Mouse (Mus musculus) heart, embryonic 13.5 days (tissue): ENCODE data around the gene Sun5. TPM values are rescaled to one million over a fixed set of nuclear protein-coding genes. Genes with fewer than 3 reads are reported as not detected.

Source experiments
- ATAC-seq: fragments of 200-750 bp; cut with Nextera tagmentation; 2 replicates; pipeline ENCODE4 v1.8.0; 2017; ENCODE audit warnings: moderate TSS enrichment; ENCODE audit not compliant: insufficient number of reproducible peaks, low FRiP score, low TSS enrichment; ENCODE audit errors: extremely low read depth
- H3K27ac ChIP-seq: fragments of 300-500 bp; sonication (generic); replicated peaks from 2 replicates; pipeline ENCODE4 v1.5.1; 2015; ENCODE audit warnings: moderate library complexity, mild to moderate bottlenecking, inconsistent platforms
- H3K27me3 ChIP-seq: fragments of 300-500 bp; sonication (generic); replicated peaks from 2 replicates; pipeline ENCODE4 v1.6.1; 2015; ENCODE audit warnings: mild to moderate bottlenecking, inconsistent platforms
- H3K36me3 ChIP-seq: fragments of 300-500 bp; sonication (generic); 2 replicates; pipeline ENCODE4 v1.6.1; 2015; ENCODE audit warnings: mild to moderate bottlenecking, inconsistent platforms
- H3K4me1 ChIP-seq: fragments of 300-500 bp; sonication (generic); 2 replicates; pipeline ENCODE4 v1.6.1; 2015; ENCODE audit warnings: inconsistent platforms
- H3K4me2 ChIP-seq: fragments of 300-500 bp; sonication (generic); 2 replicates; pipeline ENCODE4 v1.6.1; 2015; ENCODE audit warnings: inconsistent platforms, mild to moderate bottlenecking, moderate library complexity
- H3K4me3 ChIP-seq: fragments of 300-500 bp; sonication (generic); 2 replicates; pipeline ENCODE4 v1.5.1; 2015; ENCODE audit warnings: moderate library complexity, mild to moderate bottlenecking, inconsistent platforms
- H3K9ac ChIP-seq: fragments of 300-500 bp; sonication (generic); 2 replicates; pipeline ENCODE4 v1.6.1; 2015; ENCODE audit warnings: inconsistent platforms, mild to moderate bottlenecking, moderate library complexity
- H3K9me3 ChIP-seq: fragments of 300-500 bp; sonication (generic); 2 replicates; pipeline ENCODE4 v1.6.1; 2016; ENCODE audit warnings: inconsistent platforms
- WGBS: fragments of 180-500 bp; shearing (Covaris S2); methylation state at CpG from one replicate; pipeline ENCODE4 v1.1.7; 2015; ENCODE audit warnings: mixed read lengths; 5-methylcytosine and 5-hydroxymethylcytosine counted together
- polyA plus RNA-seq: library from polyadenylated mRNA; unstranded; fragments of >200 nt; fragmentation: Nextera tagmentation; extraction: Ambion mirVana; gene quantifications from 2 replicates; pipeline ENCODE4 v1.2.1, GENCODE M21; 2015

Gene Sun5
- not detected in 2 replicates for polyA plus RNA-seq

- Histone ChIP-seq H3K27me3 (no peaks in the 10 kb centered on the region), H3K36me3 (no peaks in the 10 kb centered on the region), H3K9me3 (no peaks in the 10 kb centered on the region), H3K4me2 (no peak within 1 kb of the TSS), H3K4me1 (no peaks in the 10 kb centered on the region), H3K4me3 (no peak within 1 kb of the TSS), H3K27ac (no peak within 1 kb of the TSS), H3K9ac (no peak within 1 kb of the TSS)
- 72% methylated on average over 4 of the region's 4 CpGs for WGBS
- no peak for ATAC-seq
Measured at GRCm38 (mm10) chr2:153870984-153871383, at the start of gene Sun5. Gene Sun5 (minus strand): TSS chr2:153871084.

DNA sequence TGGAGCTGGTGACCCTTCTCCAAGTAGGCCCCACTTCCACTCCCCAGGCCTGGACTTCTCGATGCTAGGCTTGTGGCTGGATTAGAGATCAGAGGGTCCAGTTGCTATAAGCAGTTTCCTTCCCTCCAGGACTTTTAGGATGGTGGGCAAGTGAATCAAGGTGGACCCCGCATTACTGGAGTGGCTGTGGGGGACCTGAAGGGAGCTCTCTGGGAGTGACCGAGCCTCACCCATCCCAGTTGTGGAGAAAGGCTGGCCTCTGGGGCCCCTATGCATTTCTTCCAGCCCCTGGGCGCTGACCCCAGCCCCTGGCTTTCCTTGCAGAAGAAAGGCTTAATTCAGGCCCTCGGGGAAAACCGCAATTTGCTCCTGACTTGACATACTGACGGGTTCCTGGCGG lies 47.0 kb upstream of the Sun5 start, which contains the start of gene Bpifb3:
TSS of gene Bpifb3 (plus strand) at position 301 of the 400 bp plus-strand sequence.
- H3K27me3 ChIP-seq = peaks cover 13% of the 10 kb centered on the region; the same call in 1 of the 2 replicates
- 74% methylated on average over 8 of the region's 8 CpGs for WGBS
- H3K4me3 ChIP-seq = no peak within 1 kb of the TSS
- H3K27ac ChIP-seq = no peak within 1 kb of the TSS
- no peaks in the 10 kb centered on the region for H3K36me3 ChIP-seq
- no peak within 1 kb of the TSS for H3K4me2 ChIP-seq
- H3K4me1 ChIP-seq = 0 out of 2 replicates have a peak, but pooled peaks cover 4% of the 10 kb centered on the region
- no peak within 1 kb of the TSS for H3K9ac ChIP-seq
- H3K9me3 ChIP-seq = no peaks in the 10 kb centered on the region
- ATAC-seq = no peak

DNA sequence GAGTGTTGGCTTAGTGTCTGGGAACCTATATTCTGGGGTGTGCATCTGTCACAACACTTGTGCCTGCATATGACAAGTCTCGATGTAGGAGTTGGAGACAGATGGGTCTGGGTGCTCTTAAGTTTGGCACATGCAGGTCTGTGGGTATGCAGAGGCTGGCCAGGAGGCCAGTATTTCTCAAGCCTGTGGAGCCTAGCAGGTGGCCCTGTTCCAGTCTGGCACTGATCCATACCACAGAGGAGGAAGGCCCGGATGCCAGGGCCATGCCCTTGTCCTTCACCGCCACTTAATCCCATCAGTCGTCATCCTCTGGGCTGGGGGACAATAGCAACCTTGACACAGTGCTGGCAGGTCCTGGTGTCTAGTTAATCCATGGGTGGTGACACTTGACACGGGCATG lies 43.3 kb upstream of the Sun5 start:
- Histone ChIP-seq H3K4me2 (no peak overlapping the region), H3K9ac (no peak overlapping the region), H3K36me3 (no peaks in the 10 kb centered on the region), H3K4me3 (no peak overlapping the region), H3K27ac (no peak overlapping the region), H3K27me3 (0 out of 2 replicates have a peak, but pooled peaks cover under 1% of the 10 kb centered on the region), H3K4me1 (0 out of 2 replicates have a peak, but pooled peaks cover 4% of the 10 kb centered on the region), H3K9me3 (no peaks in the 10 kb centered on the region)
- ATAC-seq = no peak
- WGBS = 53% methylated on average over 5 of the region's 5 CpGs

DNA sequence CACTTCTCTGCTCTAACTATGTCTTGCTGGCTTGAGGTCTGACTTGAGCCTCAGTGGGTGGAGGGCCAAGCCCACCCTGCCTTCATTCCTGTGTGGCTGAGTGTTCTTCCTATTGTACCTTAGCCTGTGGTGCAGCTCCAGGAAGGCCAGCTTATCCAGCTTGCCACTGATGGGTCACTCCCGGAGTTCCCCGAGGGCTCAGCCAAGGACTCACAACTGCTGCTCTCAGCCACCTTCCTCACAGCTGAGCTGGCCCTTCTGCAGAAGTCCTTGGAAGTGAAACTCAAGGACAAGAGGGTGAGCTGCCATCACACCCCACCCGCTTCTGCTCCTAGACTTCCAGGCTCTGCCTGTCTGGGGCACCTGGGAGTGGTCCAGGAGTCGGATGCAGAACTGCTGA lies 35.7 kb upstream of the Sun5 start:
- Histone ChIP-seq H3K4me2 (no peak overlapping the region), H3K27ac (no peak overlapping the region), H3K36me3 (no peaks in the 10 kb centered on the region), H3K9ac (no peak overlapping the region), H3K27me3 (peaks cover 8% of the 10 kb centered on the region; the same call in 1 of the 2 replicates), H3K9me3 (no peaks in the 10 kb centered on the region), H3K4me3 (no peak overlapping the region), H3K4me1 (no peaks in the 10 kb centered on the region)
- WGBS = 64% methylated on average over 4 of the region's 4 CpGs
- no peak for ATAC-seq

DNA sequence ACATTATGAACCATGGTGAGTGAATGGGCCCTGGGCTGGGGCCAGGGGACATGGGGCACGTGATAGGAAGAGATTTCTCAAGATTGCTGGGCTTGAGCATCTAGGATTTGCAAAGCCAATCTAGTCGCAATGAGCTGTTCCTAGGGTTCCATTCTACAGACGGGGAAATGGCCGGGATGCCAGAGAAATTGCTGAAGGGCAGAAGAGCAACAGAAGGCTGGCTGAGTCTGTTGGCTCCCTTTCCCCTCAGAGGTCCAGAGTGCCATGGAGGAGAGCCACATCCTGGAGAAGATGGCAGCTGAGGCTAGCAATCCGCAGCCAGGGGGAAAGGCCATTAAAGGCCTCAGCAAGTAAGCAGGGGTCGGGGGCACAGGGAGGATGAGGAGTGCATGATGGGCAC lies 31.8 kb upstream of the Sun5 start:
- Histone ChIP-seq H3K4me2 (no peak overlapping the region), H3K27ac (no peak overlapping the region), H3K36me3 (no peaks in the 10 kb centered on the region), H3K9me3 (no peaks in the 10 kb centered on the region), H3K9ac (no peak overlapping the region), H3K27me3 (peaks cover 12% of the 10 kb centered on the region), H3K4me3 (no peak overlapping the region), H3K4me1 (no peaks in the 10 kb centered on the region)
- 62% methylated on average over 6 of the region's 6 CpGs for WGBS
- ATAC-seq = no peak

DNA sequence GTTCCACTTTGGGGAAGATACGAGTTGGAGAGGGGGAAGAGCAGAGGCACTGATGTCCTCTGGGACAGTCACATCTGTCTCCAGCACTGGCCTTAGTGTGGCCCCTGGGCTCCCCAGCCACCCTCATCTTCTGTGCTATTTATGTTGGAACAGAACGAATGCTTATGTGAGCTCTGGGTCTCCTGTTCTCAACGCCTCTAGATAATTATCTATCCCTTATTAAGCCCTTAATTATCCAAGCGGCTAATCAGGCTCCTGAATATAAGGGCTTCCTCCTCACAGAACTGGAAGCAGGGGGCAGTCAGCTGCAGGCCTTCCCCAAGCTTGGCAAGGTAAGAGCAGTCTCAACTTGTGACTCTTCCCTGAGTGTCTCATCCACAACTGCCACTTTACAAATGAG lies 29.2 kb upstream of the Sun5 start, which contains the start of gene Bpifb6:
TSS of gene Bpifb6 (plus strand) at position 301 of the 400 bp plus-strand sequence.
- no peak for ATAC-seq
- no peaks in the 10 kb centered on the region for H3K9me3 ChIP-seq
- peaks cover 15% of the 10 kb centered on the region; the same call in 1 of the 2 replicates for H3K27me3 ChIP-seq
- no peak within 1 kb of the TSS for H3K4me2 ChIP-seq
- H3K27ac ChIP-seq = no peak within 1 kb of the TSS
- no peaks in the 10 kb centered on the region for H3K36me3 ChIP-seq
- H3K9ac ChIP-seq = no peak within 1 kb of the TSS
- H3K4me3 ChIP-seq = no peak within 1 kb of the TSS
- WGBS = 61% methylated on average over 4 of the region's 4 CpGs
- H3K4me1 ChIP-seq = peaks cover 4% of the 10 kb centered on the region; the same call in 1 of the 2 replicates

DNA sequence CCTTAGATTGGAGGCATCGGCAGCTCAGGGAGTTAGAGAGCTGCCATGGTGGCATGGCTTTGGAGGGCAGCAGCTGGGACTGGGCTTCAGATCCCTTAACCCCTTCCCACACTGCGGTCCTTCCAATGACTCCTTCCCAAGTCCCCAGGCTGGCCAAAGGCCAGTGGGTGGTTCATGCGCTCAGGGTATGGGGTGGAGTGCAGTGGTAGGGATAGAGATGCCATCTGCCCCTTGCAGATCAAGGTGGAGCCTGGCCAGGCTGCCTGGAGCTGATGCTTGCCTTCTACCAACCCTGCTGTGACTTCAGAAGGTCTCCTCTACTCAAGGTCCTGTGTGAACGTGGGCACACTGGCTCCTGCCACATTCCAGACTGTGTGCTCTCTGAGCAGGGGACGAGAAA lies 28.2 kb upstream of the Sun5 start:
- no peak overlapping the region for H3K4me3 ChIP-seq
- peaks cover 6% of the 10 kb centered on the region; the same call in 1 of the 2 replicates for H3K4me1 ChIP-seq
- H3K4me2 ChIP-seq = no peak overlapping the region
- H3K27ac ChIP-seq = no peak overlapping the region
- H3K9ac ChIP-seq = no peak overlapping the region
- H3K36me3 ChIP-seq = no peaks in the 10 kb centered on the region
- peaks cover 17% of the 10 kb centered on the region; the same call in 1 of the 2 replicates for H3K27me3 ChIP-seq
- H3K9me3 ChIP-seq = no peaks in the 10 kb centered on the region
- WGBS = 76% methylated on average over 5 of the region's 5 CpGs
- ATAC-seq = no peak

- Histone ChIP-seq H3K9me3 (no peaks in the 10 kb centered on the region), H3K4me3 (no peak within 1 kb of the TSS), H3K4me2 (no peak within 1 kb of the TSS), H3K27me3 (no peaks in the 10 kb centered on the region), H3K9ac (no peak within 1 kb of the TSS), H3K4me1 (no peaks in the 10 kb centered on the region), H3K36me3 (no peaks in the 10 kb centered on the region), H3K27ac (no peak within 1 kb of the TSS)
- no peak for ATAC-seq
- 57% methylated on average over 9 of the region's 9 CpGs for WGBS
Measured at GRCm38 (mm10) chr2:153874745-153875144, 3.9 kb upstream of the Sun5 start, which contains the start of gene Bpifb2. Gene Bpifb2 (plus strand): TSS chr2:153875045.

DNA sequence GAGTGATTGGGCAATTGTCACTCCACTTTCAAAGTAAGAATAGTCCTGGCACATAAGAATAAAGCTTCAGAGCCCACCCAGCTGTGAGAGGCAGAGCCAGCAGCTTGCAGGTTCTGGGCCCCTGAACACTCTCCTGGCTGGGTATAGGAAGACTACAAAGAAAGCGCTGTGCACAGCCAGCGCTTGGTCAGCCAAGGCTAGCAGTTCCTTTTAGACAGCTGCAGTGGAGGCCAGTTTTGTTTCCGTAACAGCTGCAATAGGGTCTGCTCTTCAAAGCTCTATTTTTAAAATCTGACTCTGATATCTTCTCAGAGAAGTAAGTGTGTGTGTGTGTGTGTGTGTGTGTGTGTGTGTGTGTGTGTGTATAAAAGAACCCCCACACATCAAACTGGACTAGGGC lies 8.9 kb downstream of the Sun5 start:
- Histone ChIP-seq H3K27me3 (no peaks in the 10 kb centered on the region; the same call in 1 of the 2 replicates), H3K4me3 (no peak overlapping the region), H3K9me3 (no peaks in the 10 kb centered on the region), H3K36me3 (no peaks in the 10 kb centered on the region), H3K9ac (no peak overlapping the region), H3K4me1 (peaks cover 8% of the 10 kb centered on the region; the same call in 1 of the 2 replicates), H3K27ac (no peak overlapping the region), H3K4me2 (no peak overlapping the region)
- no peak for ATAC-seq
- WGBS = 66% methylated on average over 3 of the region's 3 CpGs

- no peaks in the 10 kb centered on the region for H3K36me3 ChIP-seq
- peaks cover 8% of the 10 kb centered on the region; the same call in 1 of the 2 replicates for H3K4me1 ChIP-seq
- H3K27me3 ChIP-seq = peaks cover 7% of the 10 kb centered on the region
- no peak for ATAC-seq
- 32% methylated on average over 3 of the region's 3 CpGs for WGBS
- no peak overlapping the region for H3K4me2 ChIP-seq
- H3K9me3 ChIP-seq = no peaks in the 10 kb centered on the region
- no peak overlapping the region for H3K9ac ChIP-seq
- H3K4me3 ChIP-seq = no peak overlapping the region
- no peak overlapping the region for H3K27ac ChIP-seq
Measured at GRCm38 (mm10) chr2:153860715-153861114, 10.2 kb downstream of the Sun5 start.

DNA sequence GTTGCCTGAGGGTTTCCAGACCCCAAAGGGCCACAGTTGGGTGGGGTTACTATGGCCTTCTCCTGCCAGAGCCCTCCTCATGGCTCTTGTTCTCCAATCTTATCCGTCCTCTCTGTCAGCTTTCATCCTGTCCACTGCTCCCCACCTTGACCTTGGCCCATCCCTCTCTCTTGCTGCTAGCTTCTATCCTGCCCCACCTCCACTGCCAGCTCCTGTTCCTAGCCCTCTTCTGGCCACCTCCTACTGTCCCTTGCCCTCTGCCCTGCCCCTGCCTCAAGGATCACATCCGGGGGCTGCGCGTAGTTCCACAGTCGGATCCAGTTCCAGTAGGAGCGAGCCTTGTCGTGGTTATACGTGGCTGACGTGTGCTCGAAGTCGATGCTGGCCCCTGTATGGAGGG lies 10.6 kb downstream of the Sun5 start:
- H3K36me3 ChIP-seq = no peaks in the 10 kb centered on the region
- no peaks in the 10 kb centered on the region for H3K9me3 ChIP-seq
- H3K4me2 ChIP-seq = no peak overlapping the region
- H3K4me1 ChIP-seq = peaks cover 8% of the 10 kb centered on the region; the same call in 1 of the 2 replicates
- H3K9ac ChIP-seq = no peak overlapping the region
- WGBS = 82% methylated on average over 11 of the region's 11 CpGs
- no peak overlapping the region for H3K27ac ChIP-seq
- no peak overlapping the region for H3K4me3 ChIP-seq
- no peak for ATAC-seq
- H3K27me3 ChIP-seq = peaks cover 11% of the 10 kb centered on the region

- Histone ChIP-seq H3K36me3 (no peaks in the 10 kb centered on the region), H3K27me3 (peaks cover 14% of the 10 kb centered on the region), H3K4me1 (peaks cover 8% of the 10 kb centered on the region; the same call in 1 of the 2 replicates), H3K9ac (no peak overlapping the region), H3K4me2 (no peak overlapping the region), H3K4me3 (no peak overlapping the region), H3K27ac (no peak overlapping the region), H3K9me3 (no peaks in the 10 kb centered on the region)
- ATAC-seq = no peak
- WGBS = 69% methylated on average over 2 of the region's 2 CpGs
Measured at GRCm38 (mm10) chr2:153859581-153859980, 11.3 kb downstream of the Sun5 start.
